Comparison of ENCODE assay signal across 11 mouse cellular contexts in the genomic region with DNA sequence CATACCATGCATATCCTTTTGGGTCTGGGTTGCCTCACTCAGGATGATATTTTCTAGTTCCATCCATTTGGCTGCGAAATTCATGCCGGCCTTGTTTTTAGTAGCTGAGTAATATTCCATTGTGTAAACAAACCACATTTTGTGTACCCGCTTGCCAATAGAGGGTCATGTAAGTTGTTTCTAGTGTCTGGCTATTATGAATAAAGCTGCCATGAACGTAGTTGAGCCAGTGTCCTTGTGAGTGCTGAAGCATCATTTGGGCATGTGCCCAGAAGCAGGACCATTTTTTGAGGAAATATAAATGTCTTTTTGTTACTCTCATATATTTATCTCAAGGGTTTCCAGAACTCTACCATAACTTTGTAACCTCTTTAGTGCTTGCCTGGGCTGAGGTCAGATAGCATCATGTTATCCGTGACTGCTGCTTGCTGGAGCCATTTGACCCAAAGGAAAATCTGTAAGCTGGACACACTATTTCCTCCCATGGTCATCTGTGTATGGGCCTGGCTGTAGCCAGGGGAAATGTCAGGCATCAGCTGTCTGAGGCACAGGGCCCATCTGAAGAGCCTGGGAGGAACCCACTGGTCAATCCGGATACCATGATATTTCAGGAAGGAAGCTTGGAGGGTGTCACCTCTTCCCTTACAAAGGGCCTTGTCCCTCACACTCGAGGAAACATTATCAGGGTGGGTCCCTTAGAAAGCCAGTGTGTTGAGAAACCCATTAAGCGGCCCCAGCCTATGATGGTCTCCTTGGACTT.
DNase-seq lines count a peak whose midpoint lies in the region; ATAC-seq and TF ChIP-seq lines count a peak whose summit lies in the region.
"Had no signal": no experiment of that assay in that cellular context is flagged by ENCODE, and none has a peak within 500 bp of the region (broad histone marks: within the 10 kb centered on the region; RNA-seq: fewer than 3 reads in every experiment).

No protein-coding gene starts in this region.

- TF ChIP-seq EP300 in heart, adult 2 months (IDR thresholded peaks at IDR 0.05; ENCODE audit: insufficient read depth, low read depth, low read length), result peak; percentile 77; the same call in 1 of the 2 replicates
- peak; percentile 77; the same call in 1 of the 2 replicates for TF ChIP-seq EP300 in heart, postnatal 0 days (IDR thresholded peaks at IDR 0.05; ENCODE audit: low read depth)

- 50% methylated on average over 8 of the region's 8 CpGs for WGBS in heart, adult 2 months
- 86% methylated on average over 8 of the region's 8 CpGs for WGBS in limb, embryonic 14.5 days
- WGBS in limb, embryonic 10.5 days, result 91% methylated on average over 8 of the region's 8 CpGs
- 70% methylated on average over 8 of the region's 8 CpGs for whole genome bisulfite sequencing in heart, postnatal 0 days

- H3K79me2 ChIP-seq in heart, adult 2 months (replicated peaks; ENCODE audit: control insufficient read depth, insufficient read depth, low read length), result no peaks in the 10 kb centered on the region

- no peak overlapping the region for H3K4me2 ChIP-seq in limb, embryonic 14.5 days (replicated peaks; ENCODE audit: low read depth, low read length, severe bottlenecking)
- no peak overlapping the region for H3K4me2 ChIP-seq in heart, postnatal 0 days (ENCODE audit: low read depth, low read length)

- ATAC-seq in limb, embryonic 14.5 days (ENCODE audit: low FRiP score, low read depth), result no peak
- ATAC-seq in heart, postnatal 0 days (ENCODE audit: insufficient read depth, low read depth), result peak; percentile 45
- ATAC-seq: activated CD4-positive, CD25-positive, alpha-beta regulatory T cell, adult 4 months had no signal

- no peak for TF ChIP-seq CTCF in heart, adult 2 months (IDR thresholded peaks at IDR 0.05)
- TF ChIP-seq CTCF in heart, postnatal 0 days (IDR thresholded peaks at IDR 0.05; ENCODE audit: low read depth), result no peak

- no peak overlapping the region for H3K9ac ChIP-seq in heart, adult 2 months (ENCODE audit: low read depth, low read length)
- H3K9ac ChIP-seq in limb, embryonic 14.5 days (ENCODE audit: low read depth, low read length, severe bottlenecking), result no peak overlapping the region
- no peak overlapping the region for H3K9ac ChIP-seq in heart, postnatal 0 days (replicated peaks; ENCODE audit: low read depth, low read length)

- peaks cover 4% of the 10 kb centered on the region; the same call in 1 of the 2 replicates for H3K36me3 ChIP-seq in heart, adult 2 months (ENCODE audit: control insufficient read depth, insufficient read depth, low read length)
- no peaks in the 10 kb centered on the region for H3K36me3 ChIP-seq in limb, embryonic 14.5 days (ENCODE audit: control insufficient read depth, insufficient read depth, low read length)
- no peaks in the 10 kb centered on the region for H3K36me3 ChIP-seq in limb, embryonic 10.5 days
- no peaks in the 10 kb centered on the region for H3K36me3 ChIP-seq in heart, postnatal 0 days (replicated peaks; ENCODE audit: control insufficient read depth, insufficient read depth, low read length)

- no peaks in the 10 kb centered on the region for H3K27me3 ChIP-seq in heart, adult 2 months (ENCODE audit: control insufficient read depth, insufficient read depth, low read length)
- no peaks in the 10 kb centered on the region for H3K27me3 ChIP-seq in limb, embryonic 14.5 days (ENCODE audit: control insufficient read depth, insufficient read depth, low read length)
- no peaks in the 10 kb centered on the region for H3K27me3 ChIP-seq in limb, embryonic 10.5 days (ENCODE audit: low read depth, poor library complexity, severe bottlenecking)
- no peaks in the 10 kb centered on the region for H3K27me3 ChIP-seq in heart, postnatal 0 days (ENCODE audit: control insufficient read depth, insufficient read depth, low read length)

- no peak for TF ChIP-seq POLR2A in heart, adult 2 months (IDR thresholded peaks at IDR 0.05; ENCODE audit: insufficient read depth, low read depth, low read length)
- TF ChIP-seq POLR2A in limb, embryonic 14.5 days (IDR thresholded peaks at IDR 0.05; ENCODE audit: borderline replicate concordance, extremely low read depth, insufficient read depth, insufficient read length), result no peak

- intact Hi-C loops in heart, adult 2 months (cut with DNase I), result no loop called here
- intact Hi-C loops in heart, postnatal 25 days (cut with DNase I), result no loop called here

- peaks cover 35% of the 10 kb centered on the region for H3K4me1 ChIP-seq in heart, adult 2 months (ENCODE audit: control insufficient read depth, insufficient read depth, low read length)
- peaks cover 33% of the 10 kb centered on the region for H3K4me1 ChIP-seq in limb, embryonic 14.5 days (ENCODE audit: control insufficient read depth, insufficient read depth, low read length)
- H3K4me1 ChIP-seq in limb, embryonic 10.5 days, result peaks cover 22% of the 10 kb centered on the region
- H3K4me1 ChIP-seq in heart, postnatal 0 days (ENCODE audit: control insufficient read depth, insufficient read depth), result peaks cover 30% of the 10 kb centered on the region

- DNase-seq in heart, adult 2 months, result no peak
- DNase-seq in heart, postnatal 25 days (ENCODE audit: low spot score), result no peak
- DNase-seq in limb, embryonic 14.5 days (ENCODE audit: low spot score), result no peak
- DNase-seq in limb, embryonic 10.5 days (ENCODE audit: low spot score), result no peak
- peak; percentile 60 for DNase-seq in heart, postnatal 0 days (ENCODE audit: low spot score)
- DNase-seq in lung, postnatal 25 days (ENCODE audit: low spot score), result peak; percentile 85
- DNase-seq in frontal cortex, postnatal 14 days (ENCODE audit: low spot score in 2 of 2), result no peak
- DNase-seq in cerebellum, postnatal 10 days, result no peak
- DNase-seq: cerebellum, adult 9-10 months; layer of hippocampus, postnatal 36 days had no signal

- no peaks in the 10 kb centered on the region for H3K9me3 ChIP-seq in limb, embryonic 14.5 days (ENCODE audit: control insufficient read depth, low read length)
- no peaks in the 10 kb centered on the region for H3K9me3 ChIP-seq in limb, embryonic 10.5 days (replicated peaks)
- no peaks in the 10 kb centered on the region for H3K9me3 ChIP-seq in heart, postnatal 0 days (replicated peaks; ENCODE audit: control insufficient read depth, low read length)

- no peak overlapping the region for H3K4me3 ChIP-seq in heart, adult 2 months
- H3K4me3 ChIP-seq in limb, embryonic 14.5 days (replicated peaks; ENCODE audit: low read length), result no peak overlapping the region
- H3K4me3 ChIP-seq in limb, embryonic 10.5 days, result no peak overlapping the region
- H3K4me3 ChIP-seq in heart, postnatal 0 days (ENCODE audit: low read depth, low read length), result no peak overlapping the region

- H3K27ac ChIP-seq in heart, adult 2 months, result peak overlapping the region; percentile 78
- H3K27ac ChIP-seq in limb, embryonic 14.5 days (replicated peaks; ENCODE audit: low read depth, low read length), result peak overlapping the region; percentile 15; the same call in 1 of the 2 replicates
- no peak overlapping the region; the same call in 1 of the 2 replicates for H3K27ac ChIP-seq in limb, embryonic 10.5 days
- peak overlapping the region; percentile 51 for H3K27ac ChIP-seq in heart, postnatal 0 days (ENCODE audit: low read depth)

Comparison
In these comparisons a context has a peak if more than half of its experiments do, and no peak if none do; other contexts are left out.
1. DNase-seq: peak in heart, postnatal 0 days (single experiment) and lung, postnatal 25 days (single experiment); none in heart, adult 2 months (0 of 2), heart, postnatal 25 days (single experiment), limb, embryonic 14.5 days (single experiment), limb, embryonic 10.5 days (single experiment), frontal cortex, postnatal 14 days (0 of 2) and cerebellum, postnatal 10 days (0 of 2).